Mouse (Mus musculus): ENCODE results near the gene Timp3.

- no peak for TF ChIP-seq HCFC1 (IDR thresholded peaks at IDR 0.05; ENCODE audit: borderline replicate concordance, insufficient read depth, low read length)
- TF ChIP-seq ZNF384 (IDR thresholded peaks at IDR 0.05; ENCODE audit: low read depth, low read length) = no peak
- TF ChIP-seq ZC3H11A (IDR thresholded peaks at IDR 0.05; ENCODE audit: borderline replicate concordance, low read depth, low read length) = no peak
- no peak for TF ChIP-seq CHD2 (IDR thresholded peaks at IDR 0.05; ENCODE audit: low read depth, low read length)
These were observed 43.8 kb downstream of the Timp3 start for GRCm38 (mm10) chr10:86343931-86344330.
